Mouse (Mus musculus): Measurements from ENCODE around the gene Slit3. TPM values are rescaled to one million over a fixed set of nuclear protein-coding genes. Genes with fewer than 3 reads are reported as not detected.

The Slit3 gene
- polyA plus RNA-seq, 1 experiment from 2014 or later, result 9.0 TPM

DNA sequence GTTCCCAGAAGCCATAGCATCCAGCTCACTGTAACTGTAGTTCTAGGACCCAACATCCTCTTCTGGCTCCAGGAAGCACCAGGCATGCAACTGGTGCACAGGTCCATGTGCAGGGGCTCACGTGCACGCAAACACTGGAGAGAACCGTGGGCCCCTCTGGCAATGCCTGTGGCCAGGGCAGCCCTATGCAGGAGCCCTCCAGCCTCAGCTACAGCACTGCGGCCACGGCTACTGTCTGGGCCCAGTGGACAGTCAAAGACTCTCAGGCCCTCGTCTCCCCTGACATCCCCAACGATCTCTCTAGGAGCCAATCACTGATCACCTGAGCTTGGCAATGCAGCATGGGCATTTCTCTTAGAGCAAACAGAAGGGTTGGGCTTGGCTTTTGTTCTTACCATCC, 572.6 kb downstream of the Slit3 start:
- Histone ChIP-seq H3K4me1 (ENCODE audit: control insufficient read depth, insufficient read depth, low read depth, low read length) (no peaks in the 10 kb centered on the region), H3K4me2 (ENCODE audit: low read length) (no peak overlapping the region), H3K27ac (ENCODE audit: low read depth, low read length) (no peak overlapping the region), H3K9me3 (ENCODE audit: control insufficient read depth, low read length) (no peaks in the 10 kb centered on the region), H3K36me3 (ENCODE audit: control insufficient read depth, insufficient read depth, low read length) (0 out of 2 replicates have a peak, but pooled peaks cover 2% of the 10 kb centered on the region), H3K27me3 (replicated peaks; ENCODE audit: control insufficient read depth, insufficient read depth, low read length) (no peaks in the 10 kb centered on the region), H3K4me3 (ENCODE audit: low read length) (no peak overlapping the region), H3K9ac (ENCODE audit: low read depth, low read length) (no peak overlapping the region)
- 83% methylated on average over 7 of the region's 7 CpGs for WGBS
- ATAC-seq, result 0 out of 2 replicates have a peak, but pooled peaks have one; percentile 15

DNA sequence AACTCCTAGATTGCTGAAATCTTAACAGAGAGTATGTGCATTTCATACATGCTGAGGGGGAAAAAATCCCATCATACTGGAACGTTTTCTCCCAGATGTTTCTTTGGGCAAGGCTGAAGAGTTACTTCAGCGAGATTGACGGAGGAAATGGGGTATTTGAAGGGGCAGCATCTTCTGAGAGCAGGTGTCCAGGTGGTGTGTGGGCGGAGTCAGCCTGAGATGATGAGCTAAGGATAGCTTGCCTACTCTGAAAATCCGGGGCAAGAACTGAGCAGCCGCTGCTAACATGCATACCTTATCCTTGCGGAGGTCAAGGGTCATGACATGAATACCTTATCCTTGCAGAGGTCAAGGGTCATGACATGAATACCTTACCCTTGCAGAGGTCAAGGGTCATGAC, 576.5 kb downstream of the Slit3 start:
- no peak overlapping the region for H3K27ac ChIP-seq (ENCODE audit: low read depth, low read length)
- H3K4me1 ChIP-seq (ENCODE audit: control insufficient read depth, insufficient read depth, low read depth, low read length), result no peaks in the 10 kb centered on the region
- H3K9me3 ChIP-seq (ENCODE audit: control insufficient read depth, low read length), result no peaks in the 10 kb centered on the region
- no peaks in the 10 kb centered on the region for H3K36me3 ChIP-seq (ENCODE audit: control insufficient read depth, insufficient read depth, low read length)
- H3K4me3 ChIP-seq (ENCODE audit: low read length), result no peak overlapping the region
- no peak for ATAC-seq
- no peaks in the 10 kb centered on the region for H3K27me3 ChIP-seq (replicated peaks; ENCODE audit: control insufficient read depth, insufficient read depth, low read length)
- H3K9ac ChIP-seq (ENCODE audit: low read depth, low read length), result no peak overlapping the region
- 91% methylated on average over 7 of the region's 7 CpGs for WGBS
- H3K4me2 ChIP-seq (ENCODE audit: low read length), result no peak overlapping the region

- no peak for ATAC-seq
- no peak overlapping the region for H3K9ac ChIP-seq (ENCODE audit: low read depth, low read length)
- no peaks in the 10 kb centered on the region for H3K4me1 ChIP-seq (ENCODE audit: control insufficient read depth, insufficient read depth, low read depth, low read length)
- H3K27me3 ChIP-seq (replicated peaks; ENCODE audit: control insufficient read depth, insufficient read depth, low read length), result no peaks in the 10 kb centered on the region
- 89% methylated on average over 5 of the region's 5 CpGs for WGBS
- no peak overlapping the region for H3K4me2 ChIP-seq (ENCODE audit: low read length)
- 0 out of 2 replicates have a peak, but pooled peaks cover 2% of the 10 kb centered on the region for H3K36me3 ChIP-seq (ENCODE audit: control insufficient read depth, insufficient read depth, low read length)
- 0 out of 2 replicates have a peak, but pooled peaks cover 3% of the 10 kb centered on the region for H3K9me3 ChIP-seq (ENCODE audit: control insufficient read depth, low read length)
- H3K27ac ChIP-seq (ENCODE audit: low read depth, low read length), result no peak overlapping the region
- H3K4me3 ChIP-seq (ENCODE audit: low read length), result no peak overlapping the region
Measured at GRCm38 (mm10) chr11:35698901-35699300, 577.9 kb downstream of the Slit3 start.

GRCm38 (mm10) chr11:35703471-35703870, 582.4 kb downstream of the Slit3 start:
- no peak for ATAC-seq
- WGBS, result 74% methylated on average over 4 of the region's 4 CpGs
- Histone ChIP-seq H3K36me3 (ENCODE audit: control insufficient read depth, insufficient read depth, low read length) (0 out of 2 replicates have a peak, but pooled peaks cover 2% of the 10 kb centered on the region), H3K4me3 (ENCODE audit: low read length) (no peak overlapping the region), H3K27me3 (replicated peaks; ENCODE audit: control insufficient read depth, insufficient read depth, low read length) (no peaks in the 10 kb centered on the region), H3K4me1 (ENCODE audit: control insufficient read depth, insufficient read depth, low read depth, low read length) (no peaks in the 10 kb centered on the region), H3K9me3 (ENCODE audit: control insufficient read depth, low read length) (0 out of 2 replicates have a peak, but pooled peaks cover 3% of the 10 kb centered on the region), H3K9ac (ENCODE audit: low read depth, low read length) (no peak overlapping the region), H3K4me2 (ENCODE audit: low read length) (no peak overlapping the region), H3K27ac (ENCODE audit: low read depth, low read length) (no peak overlapping the region)

DNA sequence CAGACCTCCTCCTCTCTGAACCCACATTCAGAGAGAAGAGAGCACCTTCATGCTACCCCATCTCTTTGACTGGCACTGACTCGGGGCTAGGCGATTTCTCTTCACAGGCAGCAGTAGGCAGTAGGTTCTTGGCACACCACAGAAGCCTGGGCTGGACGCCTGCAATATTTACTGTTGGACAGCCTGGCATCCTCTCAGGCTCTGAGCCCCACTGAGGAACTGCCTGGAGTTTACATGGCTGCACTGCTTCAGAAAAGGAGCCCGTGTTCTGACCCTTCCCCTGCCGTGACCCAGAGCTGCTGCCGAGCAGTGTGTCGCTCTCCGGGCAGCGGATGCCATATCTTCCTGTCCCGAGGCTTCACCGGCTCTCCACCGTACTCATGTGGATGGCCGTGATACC, 583.4 kb downstream of the Slit3 start:
- Histone ChIP-seq H3K27ac (ENCODE audit: low read depth, low read length) (no peak overlapping the region), H3K4me2 (ENCODE audit: low read length) (no peak overlapping the region), H3K9ac (ENCODE audit: low read depth, low read length) (no peak overlapping the region), H3K4me1 (ENCODE audit: control insufficient read depth, insufficient read depth, low read depth, low read length) (no peaks in the 10 kb centered on the region), H3K4me3 (ENCODE audit: low read length) (no peak overlapping the region), H3K9me3 (ENCODE audit: control insufficient read depth, low read length) (0 out of 2 replicates have a peak, but pooled peaks cover 3% of the 10 kb centered on the region), H3K36me3 (ENCODE audit: control insufficient read depth, insufficient read depth, low read length) (0 out of 2 replicates have a peak, but pooled peaks cover 2% of the 10 kb centered on the region), H3K27me3 (replicated peaks; ENCODE audit: control insufficient read depth, insufficient read depth, low read length) (no peaks in the 10 kb centered on the region)
- 95% methylated on average over 13 of the region's 13 CpGs for WGBS
- no peak for ATAC-seq

- H3K27me3 ChIP-seq (replicated peaks; ENCODE audit: control insufficient read depth, insufficient read depth, low read length), result no peaks in the 10 kb centered on the region
- no peak for ATAC-seq
- 0 out of 2 replicates have a peak, but pooled peaks cover 2% of the 10 kb centered on the region for H3K36me3 ChIP-seq (ENCODE audit: control insufficient read depth, insufficient read depth, low read length)
- 0 out of 2 replicates have a peak, but pooled peaks cover 3% of the 10 kb centered on the region for H3K9me3 ChIP-seq (ENCODE audit: control insufficient read depth, low read length)
- H3K4me2 ChIP-seq (ENCODE audit: low read length), result no peak overlapping the region
- WGBS, result 90% methylated on average over 5 of the region's 5 CpGs
- H3K27ac ChIP-seq (ENCODE audit: low read depth, low read length), result no peak overlapping the region
- H3K4me3 ChIP-seq (ENCODE audit: low read length), result no peak overlapping the region
- H3K9ac ChIP-seq (ENCODE audit: low read depth, low read length), result no peak overlapping the region
- no peaks in the 10 kb centered on the region for H3K4me1 ChIP-seq (ENCODE audit: control insufficient read depth, insufficient read depth, low read depth, low read length)
Measured at GRCm38 (mm10) chr11:35704927-35705326, 583.9 kb downstream of the Slit3 start.

GRCm38 (mm10) chr11:35707431-35707830, 586.4 kb downstream of the Slit3 start:
- no peak for ATAC-seq
- WGBS, result 97% methylated on average over 12 of the region's 12 CpGs
- Histone ChIP-seq H3K27ac (ENCODE audit: low read depth, low read length) (no peak overlapping the region), H3K36me3 (ENCODE audit: control insufficient read depth, insufficient read depth, low read length) (0 out of 2 replicates have a peak, but pooled peaks cover 2% of the 10 kb centered on the region), H3K27me3 (replicated peaks; ENCODE audit: control insufficient read depth, insufficient read depth, low read length) (no peaks in the 10 kb centered on the region), H3K9me3 (ENCODE audit: control insufficient read depth, low read length) (0 out of 2 replicates have a peak, but pooled peaks cover 3% of the 10 kb centered on the region), H3K4me1 (ENCODE audit: control insufficient read depth, insufficient read depth, low read depth, low read length) (no peaks in the 10 kb centered on the region), H3K4me2 (ENCODE audit: low read length) (no peak overlapping the region), H3K9ac (ENCODE audit: low read depth, low read length) (no peak overlapping the region), H3K4me3 (ENCODE audit: low read length) (no peak overlapping the region)

- no peak for ATAC-seq
- no peaks in the 10 kb centered on the region for H3K36me3 ChIP-seq (ENCODE audit: control insufficient read depth, insufficient read depth, low read length)
- H3K9me3 ChIP-seq (ENCODE audit: control insufficient read depth, low read length), result no peaks in the 10 kb centered on the region; the same call in 1 of the 2 replicates
- no peak overlapping the region for H3K4me3 ChIP-seq (ENCODE audit: low read length)
- no peak overlapping the region for H3K4me2 ChIP-seq (ENCODE audit: low read length)
- no peaks in the 10 kb centered on the region for H3K27me3 ChIP-seq (replicated peaks; ENCODE audit: control insufficient read depth, insufficient read depth, low read length)
- H3K9ac ChIP-seq (ENCODE audit: low read depth, low read length), result no peak overlapping the region
- H3K4me1 ChIP-seq (ENCODE audit: control insufficient read depth, insufficient read depth, low read depth, low read length), result no peaks in the 10 kb centered on the region
- H3K27ac ChIP-seq (ENCODE audit: low read depth, low read length), result no peak overlapping the region
- 87% methylated on average over 6 of the region's 6 CpGs for WGBS
Measured at GRCm38 (mm10) chr11:35711314-35711713, 590.3 kb downstream of the Slit3 start.

DNA sequence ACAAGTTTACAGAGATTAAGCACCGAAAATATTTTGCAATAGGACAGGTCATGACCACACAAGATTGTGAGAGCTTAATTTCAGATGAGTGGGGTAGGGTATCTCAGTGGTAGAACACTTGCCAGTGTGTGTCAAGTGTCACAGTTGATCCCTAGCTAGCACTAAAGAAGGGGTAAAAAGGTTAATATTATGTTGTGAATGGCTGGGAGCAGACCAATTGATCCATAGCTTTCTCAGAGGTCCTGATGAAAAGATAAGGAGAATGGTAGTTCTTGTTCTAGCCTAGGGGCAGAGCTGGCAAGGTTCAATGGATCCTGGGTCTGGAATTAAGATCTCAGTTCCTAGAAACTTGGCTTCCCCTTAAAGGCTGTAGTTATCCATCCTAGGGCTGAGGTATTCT, 597.9 kb downstream of the Slit3 start:
- Histone ChIP-seq H3K9me3 (ENCODE audit: control insufficient read depth, low read length) (no peaks in the 10 kb centered on the region; the same call in 1 of the 2 replicates), H3K4me2 (ENCODE audit: low read length) (no peak overlapping the region), H3K36me3 (ENCODE audit: control insufficient read depth, insufficient read depth, low read length) (no peaks in the 10 kb centered on the region), H3K9ac (ENCODE audit: low read depth, low read length) (no peak overlapping the region), H3K4me3 (ENCODE audit: low read length) (no peak overlapping the region), H3K27ac (ENCODE audit: low read depth, low read length) (no peak overlapping the region), H3K4me1 (ENCODE audit: control insufficient read depth, insufficient read depth, low read depth, low read length) (no peaks in the 10 kb centered on the region), H3K27me3 (replicated peaks; ENCODE audit: control insufficient read depth, insufficient read depth, low read length) (no peaks in the 10 kb centered on the region)
- no peak for ATAC-seq
- WGBS, result 89% methylated on average over 1 of the region's 1 CpGs

Measured in hindbrain, embryonic 16.5 days (tissue).